Mouse (Mus musculus) mouse trophoblast stem cell (cell line): Measurements from ENCODE around the gene C8b.

Experiments
- in situ Hi-C, 2 experiments: fragments of 300-500 bp; cut with MseI, MboI; formaldehyde crosslinking; loops; 2 replicates in 1 of 2; 3 replicates in 1 of 2; pipeline ENCODE4 v1.15.1; 2025

Gene C8b

GRCm38 (mm10) chr4:104766065-104766464 lies at the start of gene C8b:
TSS of gene C8b (plus strand) at chr4:104766317.
- in situ Hi-C loops = no loop called here

- in situ Hi-C loops = no loop called here
Measured at GRCm38 (mm10) chr4:104716506-104716905, 49.6 kb upstream of the C8b start.

GRCm38 (mm10) chr4:104718973-104719795 lies 46.9 kb upstream of the C8b start:
- in situ Hi-C loops = no loop called here

- in situ Hi-C loops = no loop called here
Measured at GRCm38 (mm10) chr4:104723527-104724045, 42.5 kb upstream of the C8b start.

GRCm38 (mm10) chr4:104724258-104724657 lies 41.9 kb upstream of the C8b start:
- in situ Hi-C loops = no loop called here

GRCm38 (mm10) chr4:104725673-104726072 lies 40.4 kb upstream of the C8b start:
- in situ Hi-C loops = no loop called here

GRCm38 (mm10) chr4:104729185-104729584 lies 36.9 kb upstream of the C8b start:
- in situ Hi-C loops = no loop called here

- in situ Hi-C loops = no loop called here
Measured at GRCm38 (mm10) chr4:104746500-104746899, 19.6 kb upstream of the C8b start.

GRCm38 (mm10) chr4:104754090-104754489 lies 12.0 kb upstream of the C8b start:
- in situ Hi-C loops = no loop called here

GRCm38 (mm10) chr4:104760878-104761624 lies 5.1 kb upstream of the C8b start:
- in situ Hi-C loops = no loop called here

GRCm38 (mm10) chr4:104768190-104768589 lies 2.1 kb downstream of the C8b start:
- in situ Hi-C loops = no loop called here

GRCm38 (mm10) chr4:104769602-104770001 lies 3.5 kb downstream of the C8b start:
- in situ Hi-C loops = no loop called here

GRCm38 (mm10) chr4:104770331-104770730 lies 4.2 kb downstream of the C8b start:
- in situ Hi-C loops = no loop called here

- in situ Hi-C loops = no loop called here
Measured at GRCm38 (mm10) chr4:104775601-104776000, 9.5 kb downstream of the C8b start.

- in situ Hi-C loops = no loop called here
Measured at GRCm38 (mm10) chr4:104779460-104779859, 13.3 kb downstream of the C8b start.

GRCm38 (mm10) chr4:104781441-104781840 lies 15.3 kb downstream of the C8b start:
- in situ Hi-C loops = no loop called here

- in situ Hi-C loops = no loop called here
Measured at GRCm38 (mm10) chr4:104782346-104782745, 16.2 kb downstream of the C8b start.

GRCm38 (mm10) chr4:104792111-104792510 lies 26.0 kb downstream of the C8b start:
- in situ Hi-C loops = no loop called here

- in situ Hi-C loops = no loop called here
Measured at GRCm38 (mm10) chr4:104798951-104799350, 32.8 kb downstream of the C8b start.

GRCm38 (mm10) chr4:104801625-104802024 lies 35.5 kb downstream of the C8b start:
- in situ Hi-C loops = no loop called here

GRCm38 (mm10) chr4:104804100-104804499 lies 38.0 kb downstream of the C8b start:
- in situ Hi-C loops = no loop called here

GRCm38 (mm10) chr4:104805414-104806257 lies 39.5 kb downstream of the C8b start:
- in situ Hi-C loops = no loop called here
